Mouse (Mus musculus): ENCODE data around the gene Tpst1. TPM values are rescaled to one million over a fixed set of nuclear protein-coding genes. Genes with fewer than 3 reads are reported as not detected.
A peak's percentile ranks its signal among the peaks of the same experiment; 100 is the strongest.

The Tpst1 gene
- total and polyA plus RNA-seq, 3 experiments: 31.7 to 32.3 TPM; not detected in 1

DNA sequence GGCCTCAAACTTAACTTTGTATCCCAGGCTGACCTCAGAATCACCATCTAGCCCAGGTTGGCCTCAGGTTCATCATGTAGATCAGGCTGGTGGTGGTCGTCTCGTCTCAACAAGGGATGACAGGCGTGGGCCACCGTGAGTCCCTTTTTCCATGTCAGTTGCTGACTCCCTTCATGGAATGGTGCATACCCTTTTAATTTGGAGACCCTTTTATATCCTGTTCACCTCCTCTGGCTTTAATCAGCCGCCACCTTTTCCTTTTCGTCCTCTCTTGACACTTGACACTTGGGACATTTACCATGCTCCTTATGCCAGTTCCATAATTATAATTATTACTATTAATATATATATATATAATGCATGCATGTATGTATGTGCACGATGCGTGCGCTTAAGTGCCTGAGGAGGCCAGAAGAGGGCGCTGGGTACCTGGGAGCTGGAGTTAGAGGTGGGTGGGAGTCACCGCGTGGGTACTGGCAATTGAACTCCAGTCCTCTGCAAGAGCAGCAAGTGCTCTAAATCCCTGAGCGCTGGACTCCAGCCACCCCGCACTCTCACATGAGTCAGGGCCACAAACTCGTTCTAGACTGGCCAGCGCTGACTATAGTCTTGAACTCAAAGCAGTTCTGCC, 7.0 kb downstream of the Tpst1 start:
- Histone ChIP-seq H3K36me3 (ENCODE audit: control insufficient read depth in 1 of 2, insufficient read depth in 2 of 2, low read length in 2 of 2) (peaks cover 0 to 9% of the 10 kb centered on the region in 2 experiments; a peak in 1 of 4 replicates), H3K27me3 (ENCODE audit: control insufficient read depth in 1 of 2, insufficient read depth in 2 of 2, low read length in 2 of 2) (no peaks in the 10 kb centered on the region), H3K9me3 (replicated peaks; ENCODE audit: insufficient read depth, low read length) (no peaks in the 10 kb centered on the region), H3K4me1 (ENCODE audit: control insufficient read depth in 1 of 2, insufficient read depth in 2 of 2, low read length in 2 of 2) (peaks cover 8 to 19% of the 10 kb centered on the region in 2 experiments), H3K9ac (ENCODE audit: control insufficient read depth, low read depth, low read length, poor library complexity, severe bottlenecking) (peak overlapping the region; percentile 82), H3K79me2 (ENCODE audit: control insufficient read depth, insufficient read depth, low read length, poor library complexity) (peaks cover 9% of the 10 kb centered on the region), H3K4me3 (ENCODE audit: control insufficient read depth in 1 of 2, insufficient read depth in 1 of 2, low read depth in 2 of 2, low read length in 2 of 2) (peak overlapping the region; percentile 80 to 89), H3K27ac (ENCODE audit: control insufficient read depth, low read depth, low read length) (no peak overlapping the region)
- DNase-seq (ENCODE audit: low read depth, low spot score): peak; percentile 54
- TF ChIP-seq CHD1 (IDR thresholded peaks at IDR 0.05; ENCODE audit: low read depth, low read length) (no peak), NELFE (IDR thresholded peaks at IDR 0.05; ENCODE audit: low read depth, low read length) (no peak), GATA1 (IDR thresholded peaks at IDR 0.05; ENCODE audit: low read depth, low read length) (no peak), ELF1 (IDR thresholded peaks at IDR 0.05; ENCODE audit: low read depth, low read length) (no peak), CTCF (IDR thresholded peaks at IDR 0.05 in 2 of 3, conservative IDR thresholded peaks at IDR 0.05 in 1 of 3; ENCODE audit: control insufficient read depth in 1 of 3, insufficient read depth in 1 of 3, low read depth in 2 of 3, low read length in 3 of 3, poor library complexity in 1 of 3, severe bottlenecking in 1 of 3) (peak; percentile 28 to 63 (median 37); a peak in 5 of 6 replicates), MYB (IDR thresholded peaks at IDR 0.05; ENCODE audit: low read depth, low read length) (no peak), POLR2AphosphoS2 (IDR thresholded peaks at IDR 0.05; ENCODE audit: low read length) (no peak), USF2 (IDR thresholded peaks at IDR 0.05; ENCODE audit: borderline replicate concordance in 1 of 2, insufficient read depth in 1 of 2, low read depth in 1 of 2, low read length in 2 of 2) (no peak), MAFK (IDR thresholded peaks at IDR 0.05; ENCODE audit: borderline replicate concordance, low read depth, low read length) (no peak), NRF1 (IDR thresholded peaks at IDR 0.05; ENCODE audit: insufficient read depth, low read depth, low read length, poor library complexity, severe bottlenecking) (no peak), RAD21 (IDR thresholded peaks at IDR 0.05; ENCODE audit: low read depth, low read length) (peak; percentile 12), ETS1 (IDR thresholded peaks at IDR 0.05; ENCODE audit: low read depth, low read length) (no peak), ZC3H11A (IDR thresholded peaks at IDR 0.05; ENCODE audit: low read depth, low read length) (0 out of 2 replicates have a peak, but pooled peaks have one; percentile 4)

DNA sequence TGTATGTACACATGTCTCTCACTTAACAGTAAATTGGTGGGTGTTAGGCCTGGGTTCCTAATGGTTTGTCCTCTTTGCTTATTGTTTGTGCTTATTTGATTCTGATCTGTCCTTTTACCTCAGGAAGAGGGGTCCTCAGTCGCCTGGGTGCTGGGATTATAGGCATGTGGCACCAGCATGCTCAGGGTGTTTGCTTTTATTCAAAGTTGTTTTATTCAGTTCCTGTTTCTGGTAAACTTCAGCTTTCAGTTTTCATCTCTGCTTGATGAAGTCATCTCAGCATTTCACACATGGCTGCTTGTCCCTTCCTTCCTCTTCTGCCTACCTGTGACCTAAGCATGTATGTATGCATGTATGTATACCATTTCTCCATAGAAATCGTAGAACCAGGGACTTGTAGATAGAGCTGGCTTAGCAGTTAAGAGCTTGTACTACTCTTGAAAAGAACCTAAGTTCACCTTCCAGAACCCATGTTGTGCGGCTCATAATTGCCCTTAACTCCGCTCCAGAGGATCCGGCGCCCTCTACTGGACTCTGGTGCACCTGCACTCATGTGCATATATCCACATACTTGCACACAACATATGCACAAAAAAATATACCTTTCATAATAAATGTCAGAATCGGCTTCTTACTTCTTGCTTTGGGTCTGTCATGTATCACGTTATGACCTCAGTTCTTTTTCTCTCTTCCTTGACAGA, 8.2 kb downstream of the Tpst1 start:
- Histone ChIP-seq H3K9me3 (replicated peaks; ENCODE audit: insufficient read depth, low read length) (no peaks in the 10 kb centered on the region), H3K79me2 (ENCODE audit: control insufficient read depth, insufficient read depth, low read length, poor library complexity) (peaks cover 9% of the 10 kb centered on the region), H3K27me3 (ENCODE audit: control insufficient read depth in 1 of 2, insufficient read depth in 2 of 2, low read length in 2 of 2) (no peaks in the 10 kb centered on the region), H3K9ac (ENCODE audit: control insufficient read depth, low read depth, low read length, poor library complexity, severe bottlenecking) (no peak overlapping the region), H3K4me3 (ENCODE audit: control insufficient read depth in 1 of 2, insufficient read depth in 1 of 2, low read depth in 2 of 2, low read length in 2 of 2) (no peak overlapping the region), H3K4me1 (ENCODE audit: control insufficient read depth in 1 of 2, insufficient read depth in 2 of 2, low read length in 2 of 2) (peaks cover 8 to 19% of the 10 kb centered on the region in 2 experiments), H3K27ac (ENCODE audit: control insufficient read depth, low read depth, low read length) (no peak overlapping the region), H3K36me3 (ENCODE audit: control insufficient read depth in 1 of 2, insufficient read depth in 2 of 2, low read length in 2 of 2) (peaks cover 0 to 9% of the 10 kb centered on the region in 2 experiments; a peak in 1 of 4 replicates)
- TF ChIP-seq CTCF (IDR thresholded peaks at IDR 0.05 in 2 of 3, conservative IDR thresholded peaks at IDR 0.05 in 1 of 3; ENCODE audit: control insufficient read depth in 1 of 3, insufficient read depth in 1 of 3, low read depth in 2 of 3, low read length in 3 of 3, poor library complexity in 1 of 3, severe bottlenecking in 1 of 3): peak; percentile 49 to 55 (median 49)
- TF ChIP-seq ETS1 (IDR thresholded peaks at IDR 0.05; ENCODE audit: low read depth, low read length): peak; percentile 66
- peak; percentile 58; the same call in 1 of the 2 replicates for TF ChIP-seq MYC (IDR thresholded peaks at IDR 0.05; ENCODE audit: low read depth, low read length)
- TF ChIP-seq NRF1 (IDR thresholded peaks at IDR 0.05; ENCODE audit: insufficient read depth, low read depth, low read length, poor library complexity, severe bottlenecking): no peak
- TF ChIP-seq ZKSCAN1 (IDR thresholded peaks at IDR 0.05; ENCODE audit: low read depth, low read length): no peak
- peak; percentile 53; the same call in 1 of the 2 replicates for TF ChIP-seq MAX (IDR thresholded peaks at IDR 0.05; ENCODE audit: low read length)
- TF ChIP-seq MXI1 (IDR thresholded peaks at IDR 0.05; ENCODE audit: low read depth, low read length): peak; percentile 35; the same call in 1 of the 2 replicates
- TF ChIP-seq MAZ (IDR thresholded peaks at IDR 0.05; ENCODE audit: low read depth, low read length): no peak
- DNase-seq (ENCODE audit: low read depth, low spot score): peak; percentile 51

Measured in MEL (cell line).